Mouse (Mus musculus): ENCODE data around the gene Chrm4. TPM values are rescaled to one million over a fixed set of nuclear protein-coding genes. Genes with fewer than 3 reads are reported as not detected.

The Chrm4 gene
- 13.1 and 14.6 TPM in 2 replicates for polyA plus RNA-seq (2012; rRNA removed)

DNA sequence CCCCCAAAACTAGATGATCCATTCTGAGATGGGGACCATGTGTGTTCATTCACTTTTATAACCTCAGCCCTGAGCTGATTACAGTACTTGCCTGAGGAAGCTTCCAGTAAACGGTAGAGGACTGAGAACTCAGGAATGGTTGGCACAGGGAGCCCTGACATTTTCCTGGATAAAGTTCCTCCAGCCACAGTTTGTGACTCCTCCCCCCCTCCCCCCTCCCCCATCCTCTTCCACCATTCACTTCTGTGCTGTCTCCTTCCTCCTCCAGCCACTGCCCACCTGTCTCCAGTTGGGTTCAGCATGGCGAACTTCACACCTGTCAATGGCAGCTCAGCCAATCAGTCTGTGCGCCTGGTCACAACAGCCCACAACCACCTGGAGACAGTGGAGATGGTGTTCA lies at the start of gene Chrm4:
TSS of gene Chrm4 (plus strand) at position 301 of the 400 bp plus-strand sequence.

DNA sequence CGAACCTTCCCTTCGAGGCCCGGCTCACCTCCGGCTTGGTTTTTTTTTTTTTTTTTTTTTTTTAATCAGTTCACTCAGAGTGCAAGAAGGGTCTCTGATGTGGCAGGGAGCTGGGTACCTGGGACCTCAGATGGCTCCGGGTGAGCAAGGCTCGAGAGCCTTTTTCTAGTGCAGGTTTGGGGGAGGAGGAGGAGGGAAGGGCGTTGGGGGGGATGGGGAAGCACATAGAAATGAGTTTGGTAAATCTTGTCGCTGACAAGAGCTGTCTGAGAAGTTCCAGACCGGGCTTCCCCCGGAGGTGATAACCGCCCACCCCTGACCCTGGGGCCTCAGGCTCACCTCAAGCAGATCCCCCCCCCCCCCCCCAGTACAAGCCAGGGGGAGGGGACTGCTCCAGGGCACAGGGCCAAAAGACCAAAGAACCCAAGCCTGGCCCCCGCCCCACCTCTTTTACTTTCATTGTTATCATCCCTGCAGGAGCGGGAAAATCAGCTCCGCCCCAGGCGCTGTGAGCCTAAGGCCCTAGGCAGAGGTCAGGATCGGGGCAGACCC lies 5.2 kb downstream of the Chrm4 start, which contains the start of gene Mdk:
TSS of gene Mdk (minus strand) at position 138 of the 552 bp plus-strand sequence.

GRCm38 (mm10) chr2:91945483-91945882 lies 18.4 kb downstream of the Chrm4 start, which contains the start of gene Gm9821:
Gene Gm9821 (plus strand): TSS chr2:91945703.

GRCm38 (mm10) chr2:91975581-91976541 lies 48.8 kb downstream of the Chrm4 start, which contains the start of gene Dgkz:
Gene Dgkz (minus strand): TSS chr2:91975864.

Other genes starting within 250 kb of the Chrm4 start
- gene Atg13, start 216.7 kb upstream of the Chrm4 start, polyA plus RNA-seq (2012; rRNA removed): 34.4 and 35.9 TPM in 2 replicates
- 2.4 and 3.1 TPM in 2 replicates for gene Harbi1, start 216.4 kb upstream of the Chrm4 start, polyA plus RNA-seq (2012; rRNA removed)
- gene Ambra1, start 197.1 kb upstream of the Chrm4 start, polyA plus RNA-seq (2012; rRNA removed): 26.1 and 29.7 TPM in 2 replicates
- gene Mdk, start 5.0 kb downstream of the Chrm4 start, polyA plus RNA-seq (2012; rRNA removed): 94.6 and 120 TPM in 2 replicates
- gene Gm9821, start 18.5 kb downstream of the Chrm4 start, polyA plus RNA-seq (2012; rRNA removed): not detected in 2 replicates
- gene Dgkz, start 48.6 kb downstream of the Chrm4 start, polyA plus RNA-seq (2012; rRNA removed): 220 and 261 TPM in 2 replicates
- gene Creb3l1, start 97.3 kb downstream of the Chrm4 start, polyA plus RNA-seq (2012; rRNA removed): 16.2 and 22.1 TPM in 2 replicates
- 75.5 and 120 TPM in 2 replicates for gene Phf21a, start 165.9 kb downstream of the Chrm4 start, polyA plus RNA-seq (2012; rRNA removed)

Measured in ovary, adult 2 months (tissue).